Mouse (Mus musculus): ENCODE data around the gene Tpst2. TPM values are rescaled to one million over a fixed set of nuclear protein-coding genes. Genes with fewer than 3 reads are reported as not detected.

Tpst2 gene
- polyA plus RNA-seq, 1 experiment from 2014 or later: 38.8 TPM

- H3K4me1 ChIP-seq (ENCODE audit: control insufficient read depth, low read depth, low read length): peaks cover 94% of the 10 kb centered on the region
- H3K9ac ChIP-seq (ENCODE audit: low read depth, low read length): peak overlapping the region; percentile 20; the same call in 1 of the 2 replicates
- no peaks in the 10 kb centered on the region for H3K27me3 ChIP-seq (ENCODE audit: control insufficient read depth, insufficient read depth, low read depth, low read length)
- 40% methylated on average over 6 of the region's 6 CpGs for WGBS (ENCODE audit: insufficient replicate concordance)
- no peaks in the 10 kb centered on the region for H3K36me3 ChIP-seq (ENCODE audit: control insufficient read depth, insufficient read depth)
- H3K4me2 ChIP-seq (ENCODE audit: low read depth, low read length): 0 out of 2 replicates have a peak overlapping the region, but pooled peaks have one; percentile 9
- no peaks in the 10 kb centered on the region for H3K9me3 ChIP-seq (replicated peaks; ENCODE audit: control insufficient read depth, low read length)
- no peak overlapping the region for H3K4me3 ChIP-seq (ENCODE audit: low read depth, low read length)
- ATAC-seq (ENCODE audit: low read depth): no peak
- peak overlapping the region; percentile 73 for H3K27ac ChIP-seq (ENCODE audit: low read length)
Observed at GRCm38 (mm10) chr5:112282123-112282779, 5.8 kb downstream of the Tpst2 start.

DNA sequence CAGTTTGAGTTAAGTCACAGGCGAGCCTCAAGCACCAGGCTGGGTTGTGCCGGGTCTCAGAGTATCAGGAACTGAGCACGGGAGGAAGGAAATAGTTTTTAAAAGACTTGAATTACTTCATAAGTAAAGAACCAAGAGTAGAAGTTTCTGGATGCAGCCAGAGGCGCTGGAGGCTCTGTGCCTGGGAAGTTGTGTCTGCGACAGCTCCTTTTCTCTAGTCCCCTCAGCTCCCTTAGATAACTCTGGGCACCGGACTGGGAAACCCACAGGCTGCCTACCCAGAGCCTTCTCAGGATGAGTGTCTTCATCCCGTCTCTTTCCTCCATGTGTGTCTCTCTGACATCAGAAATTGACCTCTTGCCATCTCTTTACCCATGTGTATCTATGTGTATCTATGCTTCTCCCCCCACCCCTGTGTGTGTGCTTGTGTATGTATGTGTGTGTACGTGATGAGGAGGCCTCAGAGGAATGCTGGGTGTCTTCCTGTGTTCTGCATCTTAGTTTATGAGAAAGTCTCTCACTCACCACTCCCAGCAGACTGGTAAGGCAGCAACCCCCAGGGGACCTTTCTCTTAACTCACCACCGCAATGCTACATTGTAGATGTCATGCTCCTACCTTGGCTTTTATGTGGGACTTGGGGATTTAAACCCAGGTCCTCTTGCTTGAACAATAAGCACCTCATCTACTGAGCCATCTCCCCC, 6.4 kb downstream of the Tpst2 start:
- no peak overlapping the region; the same call in 1 of the 2 replicates for H3K4me3 ChIP-seq (ENCODE audit: low read depth, low read length)
- peak overlapping the region; percentile 20; the same call in 1 of the 2 replicates for H3K9ac ChIP-seq (ENCODE audit: low read depth, low read length)
- no peaks in the 10 kb centered on the region for H3K36me3 ChIP-seq (ENCODE audit: control insufficient read depth, insufficient read depth)
- peak overlapping the region; percentile 73 for H3K27ac ChIP-seq (ENCODE audit: low read length)
- no peaks in the 10 kb centered on the region for H3K9me3 ChIP-seq (replicated peaks; ENCODE audit: control insufficient read depth, low read length)
- peaks cover 96% of the 10 kb centered on the region for H3K4me1 ChIP-seq (ENCODE audit: control insufficient read depth, low read depth, low read length)
- H3K27me3 ChIP-seq (ENCODE audit: control insufficient read depth, insufficient read depth, low read depth, low read length): no peaks in the 10 kb centered on the region
- H3K4me2 ChIP-seq (ENCODE audit: low read depth, low read length): peak overlapping the region; percentile 26; the same call in 1 of the 2 replicates
- 25% methylated on average over 9 of the region's 9 CpGs for WGBS (ENCODE audit: insufficient replicate concordance)
- ATAC-seq (ENCODE audit: low read depth): no peak

DNA sequence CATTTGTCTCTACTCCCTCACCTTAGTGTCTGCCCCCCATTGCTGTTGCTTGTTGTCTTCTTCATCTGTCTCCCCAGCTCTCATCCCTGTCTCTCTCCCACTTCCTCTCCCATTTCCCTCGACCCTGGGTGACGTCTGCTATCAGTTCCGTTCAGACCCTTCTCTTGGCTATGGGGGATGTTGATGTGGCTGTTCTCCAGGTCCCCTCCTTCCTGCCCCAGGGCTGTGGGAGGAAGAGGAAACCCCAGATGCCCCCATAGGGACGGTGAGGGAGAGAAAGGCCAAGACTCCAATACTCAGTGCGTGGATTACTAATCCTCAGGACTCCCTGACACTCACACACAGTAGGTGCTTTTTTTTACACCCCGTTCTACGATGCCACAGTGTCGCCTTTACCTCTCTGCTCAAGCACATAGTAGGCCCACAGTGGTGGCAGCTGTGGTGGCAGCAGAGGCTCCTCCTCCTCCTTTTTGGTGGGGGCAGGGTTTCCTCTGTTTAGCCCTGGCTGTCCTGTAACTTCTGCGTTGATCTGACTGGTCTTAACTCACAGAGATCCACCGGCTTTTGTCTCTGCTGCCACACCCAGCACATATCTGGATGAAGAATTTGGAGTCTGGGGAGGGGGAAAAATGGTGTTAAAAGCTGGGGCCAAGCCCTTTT, 7.2 kb downstream of the Tpst2 start:
- no peaks in the 10 kb centered on the region for H3K9me3 ChIP-seq (replicated peaks; ENCODE audit: control insufficient read depth, low read length)
- no peaks in the 10 kb centered on the region for H3K27me3 ChIP-seq (ENCODE audit: control insufficient read depth, insufficient read depth, low read depth, low read length)
- H3K36me3 ChIP-seq (ENCODE audit: control insufficient read depth, insufficient read depth): no peaks in the 10 kb centered on the region
- peak; percentile 28 for ATAC-seq (ENCODE audit: low read depth)
- H3K4me1 ChIP-seq (ENCODE audit: control insufficient read depth, low read depth, low read length): peaks cover 96% of the 10 kb centered on the region
- peak overlapping the region; percentile 26; the same call in 1 of the 2 replicates for H3K4me2 ChIP-seq (ENCODE audit: low read depth, low read length)
- H3K4me3 ChIP-seq (ENCODE audit: low read depth, low read length): no peak overlapping the region
- H3K9ac ChIP-seq (ENCODE audit: low read depth, low read length): 0 out of 2 replicates have a peak overlapping the region, but pooled peaks have one; percentile 20
- H3K27ac ChIP-seq (ENCODE audit: low read length): peak overlapping the region; percentile 73
- 15% methylated on average over 10 of the region's 10 CpGs for WGBS (ENCODE audit: insufficient replicate concordance)

GRCm38 (mm10) chr5:112284203-112284582, 7.7 kb downstream of the Tpst2 start:
- ATAC-seq (ENCODE audit: low read depth): no peak

GRCm38 (mm10) chr5:112285548-112286085, 9.1 kb downstream of the Tpst2 start:
- H3K27me3 ChIP-seq (ENCODE audit: control insufficient read depth, insufficient read depth, low read depth, low read length): no peaks in the 10 kb centered on the region
- WGBS (ENCODE audit: insufficient replicate concordance): 59% methylated on average over 7 of the region's 7 CpGs
- H3K9ac ChIP-seq (ENCODE audit: low read depth, low read length): no peak overlapping the region
- H3K4me1 ChIP-seq (ENCODE audit: control insufficient read depth, low read depth, low read length): peaks cover 80% of the 10 kb centered on the region
- no peak overlapping the region for H3K27ac ChIP-seq (ENCODE audit: low read length)
- no peak overlapping the region for H3K4me3 ChIP-seq (ENCODE audit: low read depth, low read length)
- H3K36me3 ChIP-seq (ENCODE audit: control insufficient read depth, insufficient read depth): no peaks in the 10 kb centered on the region
- H3K4me2 ChIP-seq (ENCODE audit: low read depth, low read length): no peak overlapping the region
- ATAC-seq (ENCODE audit: low read depth): no peak
- no peaks in the 10 kb centered on the region for H3K9me3 ChIP-seq (replicated peaks; ENCODE audit: control insufficient read depth, low read length)

More at GRCm38 (mm10) chr5:112284203-112284582, 7.7 kb downstream of the Tpst2 start:
- no peak overlapping the region for H3K4me3 ChIP-seq (ENCODE audit: low read depth, low read length)
- H3K36me3 ChIP-seq (ENCODE audit: control insufficient read depth, insufficient read depth): no peaks in the 10 kb centered on the region
- peak overlapping the region; percentile 8; the same call in 1 of the 2 replicates for H3K27ac ChIP-seq (ENCODE audit: low read length)
- H3K27me3 ChIP-seq (ENCODE audit: control insufficient read depth, insufficient read depth, low read depth, low read length): no peaks in the 10 kb centered on the region
- H3K4me1 ChIP-seq (ENCODE audit: control insufficient read depth, low read depth, low read length): peaks cover 91% of the 10 kb centered on the region
- H3K9ac ChIP-seq (ENCODE audit: low read depth, low read length): 0 out of 2 replicates have a peak overlapping the region, but pooled peaks have one; percentile 20
- WGBS (ENCODE audit: insufficient replicate concordance): 14% methylated on average over 7 of the region's 7 CpGs
- no peaks in the 10 kb centered on the region for H3K9me3 ChIP-seq (replicated peaks; ENCODE audit: control insufficient read depth, low read length)
- H3K4me2 ChIP-seq (ENCODE audit: low read depth, low read length): 0 out of 2 replicates have a peak overlapping the region, but pooled peaks have one; percentile 26

DNA sequence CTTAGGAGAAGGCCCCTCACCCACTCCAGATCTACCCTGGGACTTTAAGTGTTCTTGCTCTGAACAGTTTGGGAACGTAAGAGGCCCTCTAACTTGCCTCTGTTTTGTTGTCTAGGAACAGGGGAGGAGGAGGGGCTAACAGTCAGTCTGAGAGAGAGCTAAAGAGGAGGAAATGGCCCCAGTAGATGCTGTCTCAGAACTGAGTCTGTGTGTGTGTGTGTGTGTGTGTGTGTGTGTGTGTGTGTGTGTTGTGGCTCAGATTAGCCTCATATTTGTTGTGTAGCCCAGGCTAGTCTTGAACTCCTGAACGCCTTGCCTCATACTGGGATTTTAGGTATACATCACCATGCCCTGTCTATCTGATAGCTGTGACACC, 10.1 kb downstream of the Tpst2 start:
- ATAC-seq (ENCODE audit: low read depth): no peak
- Histone ChIP-seq H3K36me3 (ENCODE audit: control insufficient read depth, insufficient read depth) (no peaks in the 10 kb centered on the region), H3K4me3 (ENCODE audit: low read depth, low read length) (no peak overlapping the region), H3K27me3 (ENCODE audit: control insufficient read depth, insufficient read depth, low read depth, low read length) (no peaks in the 10 kb centered on the region), H3K4me2 (ENCODE audit: low read depth, low read length) (peak overlapping the region; percentile 22; the same call in 1 of the 2 replicates), H3K9me3 (replicated peaks; ENCODE audit: control insufficient read depth, low read length) (no peaks in the 10 kb centered on the region), H3K27ac (ENCODE audit: low read length) (peak overlapping the region; percentile 54), H3K9ac (ENCODE audit: low read depth, low read length) (no peak overlapping the region), H3K4me1 (ENCODE audit: control insufficient read depth, low read depth, low read length) (peaks cover 73% of the 10 kb centered on the region)
- WGBS (ENCODE audit: insufficient replicate concordance): 27% methylated on average over 2 of the region's 2 CpGs

DNA sequence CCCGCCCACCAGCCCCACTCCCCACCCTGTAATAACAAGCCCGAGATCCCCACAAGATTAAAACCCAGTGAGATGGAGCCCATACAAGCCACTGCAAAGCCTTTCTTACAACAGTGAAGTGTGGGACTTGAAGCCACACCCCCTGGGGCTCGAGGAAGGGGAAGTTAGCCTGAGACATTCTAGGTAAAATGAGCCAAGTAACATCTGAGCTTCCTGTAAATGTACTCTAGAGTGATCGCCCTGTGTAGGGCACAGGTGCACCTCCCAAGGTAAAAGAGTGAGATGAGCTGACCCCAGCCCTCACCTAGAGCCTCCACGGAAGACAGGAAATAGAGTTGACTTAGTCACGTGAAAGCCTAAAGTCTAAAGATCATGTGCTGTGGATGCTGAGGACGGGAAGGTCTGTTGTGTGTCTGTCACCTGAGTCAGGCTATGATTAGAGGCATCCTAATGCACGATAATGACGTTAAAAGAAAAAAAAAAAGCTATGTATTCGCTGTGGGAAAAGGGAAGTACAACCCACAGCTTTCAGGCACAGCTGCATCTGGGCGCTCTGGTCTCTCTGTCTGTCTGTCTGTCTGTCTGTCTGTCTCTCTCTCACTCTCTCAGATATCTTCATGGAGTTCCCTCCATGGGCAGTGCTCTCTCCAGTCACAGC, 10.6 kb downstream of the Tpst2 start:
- no peak overlapping the region for H3K4me3 ChIP-seq (ENCODE audit: low read depth, low read length)
- peak overlapping the region; percentile 54 for H3K27ac ChIP-seq (ENCODE audit: low read length)
- H3K36me3 ChIP-seq (ENCODE audit: control insufficient read depth, insufficient read depth): no peaks in the 10 kb centered on the region
- 18% methylated on average over 11 of the region's 11 CpGs for WGBS (ENCODE audit: insufficient replicate concordance)
- no peaks in the 10 kb centered on the region for H3K9me3 ChIP-seq (replicated peaks; ENCODE audit: control insufficient read depth, low read length)
- no peak overlapping the region for H3K9ac ChIP-seq (ENCODE audit: low read depth, low read length)
- peaks cover 68% of the 10 kb centered on the region for H3K4me1 ChIP-seq (ENCODE audit: control insufficient read depth, low read depth, low read length)
- no peaks in the 10 kb centered on the region for H3K27me3 ChIP-seq (ENCODE audit: control insufficient read depth, insufficient read depth, low read depth, low read length)
- peak overlapping the region; percentile 22 for H3K4me2 ChIP-seq (ENCODE audit: low read depth, low read length)
- no peak for ATAC-seq (ENCODE audit: low read depth)

GRCm38 (mm10) chr5:112287652-112288051, 11.2 kb downstream of the Tpst2 start:
- WGBS (ENCODE audit: insufficient replicate concordance): 71% methylated on average over 2 of the region's 2 CpGs
- Histone ChIP-seq H3K27me3 (ENCODE audit: control insufficient read depth, insufficient read depth, low read depth, low read length) (no peaks in the 10 kb centered on the region), H3K4me1 (ENCODE audit: control insufficient read depth, low read depth, low read length) (peaks cover 65% of the 10 kb centered on the region), H3K27ac (ENCODE audit: low read length) (peak overlapping the region; percentile 33; the same call in 1 of the 2 replicates), H3K4me3 (ENCODE audit: low read depth, low read length) (no peak overlapping the region), H3K9me3 (replicated peaks; ENCODE audit: control insufficient read depth, low read length) (no peaks in the 10 kb centered on the region), H3K9ac (ENCODE audit: low read depth, low read length) (no peak overlapping the region), H3K36me3 (ENCODE audit: control insufficient read depth, insufficient read depth) (no peaks in the 10 kb centered on the region), H3K4me2 (ENCODE audit: low read depth, low read length) (no peak overlapping the region)
- no peak for ATAC-seq (ENCODE audit: low read depth)

All from liver, embryonic 16.5 days (tissue).